Comparison of ENCODE assay signal across 16 mouse cellular contexts in the genomic region with DNA sequence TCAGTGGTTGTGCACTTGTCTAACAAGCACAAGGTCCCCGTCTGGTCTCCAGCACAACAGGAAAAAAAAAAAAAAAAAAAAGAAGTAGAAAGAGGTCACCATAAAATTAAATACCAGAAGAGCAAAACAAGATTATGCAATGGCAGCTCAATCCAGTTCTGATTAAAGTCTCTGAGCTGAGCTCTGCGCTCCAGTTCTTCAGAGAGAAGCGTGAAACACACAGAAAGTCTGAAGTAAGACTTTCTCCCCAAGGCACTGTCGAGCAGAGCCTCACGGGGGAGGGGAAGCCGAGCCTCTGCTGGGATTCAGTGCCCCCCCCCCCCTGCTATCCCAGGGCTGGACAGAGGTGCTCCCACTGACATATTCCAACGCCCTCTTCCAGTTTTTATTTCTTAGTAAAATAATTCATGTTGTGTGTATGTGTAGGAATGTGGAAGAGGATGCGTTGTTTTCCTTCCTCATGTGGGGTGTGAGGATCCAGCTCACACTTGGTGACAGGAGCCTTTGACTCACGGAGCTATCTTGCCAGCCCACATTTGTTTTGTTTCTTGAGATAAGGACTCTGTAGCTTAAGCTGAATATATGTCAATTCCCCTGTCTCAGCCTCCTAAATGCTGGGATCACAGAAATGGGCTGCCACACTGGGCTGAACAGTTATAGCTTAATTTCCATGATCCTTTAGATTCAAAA. TPM values are rescaled to one million over a fixed set of nuclear protein-coding genes. Genes with fewer than 3 reads are reported as not detected.
A peak's percentile ranks its signal among the peaks of the same experiment; 100 is the strongest.
DNase-seq lines count a peak whose midpoint lies in the region; ATAC-seq and TF ChIP-seq lines count a peak whose summit lies in the region.
"Had no signal": no experiment of that assay in that cellular context is flagged by ENCODE, and none has a peak within 500 bp of the region (broad histone marks: within the 10 kb centered on the region; RNA-seq: fewer than 3 reads in every experiment).

No protein-coding gene starts in this region.

- TF ChIP-seq CTCF in liver, postnatal 0 days (IDR thresholded peaks at IDR 0.05; ENCODE audit: low read depth), result no peak

- no peaks in the 10 kb centered on the region for H3K27me3 ChIP-seq in heart, embryonic 13.5 days (replicated peaks)
- H3K27me3 ChIP-seq in liver, postnatal 0 days (ENCODE audit: insufficient read depth, low read length), result no peaks in the 10 kb centered on the region
- peaks cover 5% of the 10 kb centered on the region; the same call in 1 of the 2 replicates for H3K27me3 ChIP-seq in neural tube, embryonic 15.5 days (replicated peaks)

- peak overlapping the region; percentile 42; the same call in 1 of the 2 replicates for H3K4me2 ChIP-seq in heart, embryonic 13.5 days
- H3K4me2 ChIP-seq in liver, postnatal 0 days (ENCODE audit: low read depth, low read length), result peak overlapping the region; percentile 54
- H3K4me2 ChIP-seq in neural tube, embryonic 15.5 days, result no peak overlapping the region
- H3K4me2 ChIP-seq: limb, embryonic 13.5 days had no signal

- peak; percentile 80 for TF ChIP-seq EP300 in liver, postnatal 0 days (IDR thresholded peaks at IDR 0.05; ENCODE audit: low read depth)

- WGBS in heart, embryonic 13.5 days, result 17% methylated on average over 9 of the region's 9 CpGs
- 38% methylated on average over 9 of the region's 9 CpGs for WGBS in liver, postnatal 0 days (ENCODE audit: insufficient replicate concordance)
- WGBS in neural tube, embryonic 15.5 days, result 60% methylated on average over 9 of the region's 9 CpGs

- no peak overlapping the region for H3K4me3 ChIP-seq in heart, embryonic 13.5 days
- no peak overlapping the region for H3K4me3 ChIP-seq in liver, postnatal 0 days (ENCODE audit: low read depth, low read length)
- H3K4me3 ChIP-seq in neural tube, embryonic 15.5 days (replicated peaks), result no peak overlapping the region
- H3K4me3 ChIP-seq: limb, embryonic 13.5 days had no signal

- H3K4me1 ChIP-seq in heart, embryonic 13.5 days, result peaks cover 51% of the 10 kb centered on the region
- peaks cover 35% of the 10 kb centered on the region for H3K4me1 ChIP-seq in liver, postnatal 0 days (ENCODE audit: insufficient read depth)
- peaks cover 16% of the 10 kb centered on the region for H3K4me1 ChIP-seq in neural tube, embryonic 15.5 days

- H3K9ac ChIP-seq in heart, embryonic 13.5 days, result 0 out of 2 replicates have a peak overlapping the region, but pooled peaks have one; percentile 6
- peak overlapping the region; percentile 38 for H3K9ac ChIP-seq in liver, postnatal 0 days (replicated peaks)
- no peak overlapping the region for H3K9ac ChIP-seq in neural tube, embryonic 15.5 days (replicated peaks)
- H3K9ac ChIP-seq: limb, embryonic 13.5 days had no signal

- DNase-seq in heart, postnatal 14 days, result no peak
- peak; percentile 94 for DNase-seq in MEL-GATA-1-ER (ENCODE audit: extremely low read depth, low read depth)
- DNase-seq in liver, postnatal 0 days, result no peak
- no peak for DNase-seq in left cerebral cortex, adult 9 months (ENCODE audit: low spot score in 2 of 2)
- no peak for DNase-seq in retina, postnatal 1 day
- DNase-seq: adrenal gland, adult 8-10 months; cerebellum, adult 11-12 months; heart, postnatal 4 days; kidney, postnatal 25 days; right cerebral cortex, postnatal 4 days had no signal

- H3K36me3 ChIP-seq in heart, embryonic 13.5 days, result no peaks in the 10 kb centered on the region
- no peaks in the 10 kb centered on the region for H3K36me3 ChIP-seq in liver, postnatal 0 days (replicated peaks; ENCODE audit: insufficient read depth, low read length)
- H3K36me3 ChIP-seq in neural tube, embryonic 15.5 days, result no peaks in the 10 kb centered on the region
- H3K36me3 ChIP-seq: limb, embryonic 13.5 days had no signal

- H3K27ac ChIP-seq in heart, embryonic 13.5 days (replicated peaks), result peak overlapping the region; percentile 65
- peak overlapping the region; percentile 75 for H3K27ac ChIP-seq in liver, postnatal 0 days (ENCODE audit: low read depth)
- H3K27ac ChIP-seq in neural tube, embryonic 15.5 days (replicated peaks), result no peak overlapping the region
- H3K27ac ChIP-seq: limb, embryonic 13.5 days had no signal

- ATAC-seq in heart, embryonic 13.5 days (ENCODE audit: extremely low read depth, insufficient number of reproducible peaks, low FRiP score, low TSS enrichment), result no peak
- ATAC-seq in erythroblast, adult 5-6 weeks (replicated peaks; ENCODE audit: low FRiP score, poor library complexity, severe bottlenecking), result peak; percentile 22
- peak; percentile 43 for ATAC-seq in liver, postnatal 0 days
- no peak for ATAC-seq in neural tube, embryonic 15.5 days (ENCODE audit: low FRiP score)
- ATAC-seq: forebrain, embryonic 14.5 days had no signal

- H3K9me3 ChIP-seq in heart, embryonic 13.5 days, result no peaks in the 10 kb centered on the region
- H3K9me3 ChIP-seq in liver, postnatal 0 days (ENCODE audit: low read length), result no peaks in the 10 kb centered on the region
- H3K9me3 ChIP-seq in neural tube, embryonic 15.5 days (replicated peaks), result no peaks in the 10 kb centered on the region
- H3K9me3 ChIP-seq: limb, embryonic 13.5 days had no signal

- intact Hi-C loops in heart, postnatal 14 days (cut with DNase I), result no loop called here

RNA-seq across cellular contexts. Expression of gene Trib3, which starts 3.1 kb away (rescaled TPM):
- 4.5 and 6.5 TPM in 2 replicates for polyA plus RNA-seq in heart, embryonic 13.5 days (2015; fragmentation: Nextera tagmentation; extraction: Ambion mirVana)
- total RNA-seq in heart, postnatal 14 days (2021), result 1 to 10 TPM; 3.2 to 3.4 TPM
- 1.0 TPM in 1 of 2 replicates, not detected in the other for total RNA-seq in erythroblast, adult 5-6 weeks (2015; ENCODE audit: low replicate concordance)
- 0.26 and 0.98 TPM in 2 replicates for total RNA-seq in erythroblast, adult 5-6 weeks (2017; ENCODE audit: low replicate concordance)
- polyA plus RNA-seq in liver, postnatal 0 days (2015; fragmentation: Nextera tagmentation; extraction: Ambion mirVana), result 4.1 and 5.5 TPM in 2 replicates
- 1.8 and 1.9 TPM in 2 replicates for polyA plus RNA-seq in neural tube, embryonic 15.5 days (2015; fragmentation: Nextera tagmentation; extraction: Ambion mirVana)

RNA-seq across cellular contexts. Expression of gene Rbck1, which starts 14.5 kb away (rescaled TPM):
- polyA plus RNA-seq in heart, embryonic 13.5 days (2015; fragmentation: Nextera tagmentation; extraction: Ambion mirVana), result 60.7 and 66.3 TPM in 2 replicates
- total RNA-seq in heart, postnatal 14 days (2021), result 10 to 100 TPM; 69.1 to 71.2 TPM
- total RNA-seq in erythroblast, adult 5-6 weeks (2015; ENCODE audit: low replicate concordance), result 28.2 TPM in 2 replicates
- 16.6 and 25.1 TPM in 2 replicates for total RNA-seq in erythroblast, adult 5-6 weeks (2017; ENCODE audit: low replicate concordance)
- 30.2 and 31.0 TPM in 2 replicates for polyA plus RNA-seq in liver, postnatal 0 days (2015; fragmentation: Nextera tagmentation; extraction: Ambion mirVana)
- polyA plus RNA-seq in neural tube, embryonic 15.5 days (2015; fragmentation: Nextera tagmentation; extraction: Ambion mirVana), result 99.8 and 109 TPM in 2 replicates

RNA-seq across cellular contexts. Expression of gene Nrsn2, which starts 29.5 kb away (rescaled TPM):
- polyA plus RNA-seq in heart, embryonic 13.5 days (2015; fragmentation: Nextera tagmentation; extraction: Ambion mirVana), result 2.5 and 3.7 TPM in 2 replicates
- total RNA-seq in heart, postnatal 14 days (2021), result not detected
- total RNA-seq in erythroblast, adult 5-6 weeks (2015; ENCODE audit: low replicate concordance), result not detected in 2 replicates
- total RNA-seq in erythroblast, adult 5-6 weeks (2017; ENCODE audit: low replicate concordance), result not detected in 2 replicates
- not detected in 2 replicates for polyA plus RNA-seq in liver, postnatal 0 days (2015; fragmentation: Nextera tagmentation; extraction: Ambion mirVana)
- 50.9 and 60.3 TPM in 2 replicates for polyA plus RNA-seq in neural tube, embryonic 15.5 days (2015; fragmentation: Nextera tagmentation; extraction: Ambion mirVana)
- total RNA-seq: heart, postnatal 4 days; megakaryocyte, adult 5-6 weeks had no signal

RNA-seq across cellular contexts. Expression of gene Sox12, which starts 50.9 kb away (rescaled TPM):
- polyA plus RNA-seq in heart, embryonic 13.5 days (2015; fragmentation: Nextera tagmentation; extraction: Ambion mirVana), result 8.0 and 8.2 TPM in 2 replicates
- total RNA-seq in heart, postnatal 14 days (2021), result 10 to 100 TPM; 14.4 to 15.5 TPM
- 2.3 and 2.5 TPM in 2 replicates for total RNA-seq in erythroblast, adult 5-6 weeks (2015; ENCODE audit: low replicate concordance)
- 0.42 and 1.2 TPM in 2 replicates for total RNA-seq in erythroblast, adult 5-6 weeks (2017; ENCODE audit: low replicate concordance)
- polyA plus RNA-seq in liver, postnatal 0 days (2015; fragmentation: Nextera tagmentation; extraction: Ambion mirVana), result 1.2 and 1.3 TPM in 2 replicates
- polyA plus RNA-seq in neural tube, embryonic 15.5 days (2015; fragmentation: Nextera tagmentation; extraction: Ambion mirVana), result 10.1 and 12.1 TPM in 2 replicates

RNA-seq across cellular contexts. Expression of gene Tbc1d20, which starts 53.3 kb away (rescaled TPM):
- polyA plus RNA-seq in heart, embryonic 13.5 days (2015; fragmentation: Nextera tagmentation; extraction: Ambion mirVana), result 29.1 and 30.4 TPM in 2 replicates
- 10 to 100 TPM; 47.5 to 52.1 TPM for total RNA-seq in heart, postnatal 14 days (2021)
- 9.6 and 17.9 TPM in 2 replicates for total RNA-seq in erythroblast, adult 5-6 weeks (2015; ENCODE audit: low replicate concordance)
- 5.6 and 9.9 TPM in 2 replicates for total RNA-seq in erythroblast, adult 5-6 weeks (2017; ENCODE audit: low replicate concordance)
- 7.8 and 8.3 TPM in 2 replicates for polyA plus RNA-seq in liver, postnatal 0 days (2015; fragmentation: Nextera tagmentation; extraction: Ambion mirVana)
- 30.1 and 34.0 TPM in 2 replicates for polyA plus RNA-seq in neural tube, embryonic 15.5 days (2015; fragmentation: Nextera tagmentation; extraction: Ambion mirVana)

Comparison
In these comparisons a context has a peak if more than half of its experiments do, and no peak if none do; other contexts are left out.
1. ATAC-seq: peak in erythroblast, adult 5-6 weeks (single experiment) and liver, postnatal 0 days (single experiment); none in heart, embryonic 13.5 days (single experiment) and neural tube, embryonic 15.5 days (single experiment).
2. RNA of gene Nrsn2, which starts 29.5 kb away (polyA plus RNA-seq): 50.9 to 60.3 TPM in neural tube, embryonic 15.5 days; 2.5 to 3.7 TPM in heart, embryonic 13.5 days and not detected in liver, postnatal 0 days; every median in the first group is over 10 times any median in the second.